Mouse (Mus musculus) cerebellum, adult 2 months (tissue): ENCODE measurements around the gene Itgb6.

Experiments used
- CTCF ChIP-seq: fragments of 200-500 bp; IDR thresholded peaks from 2 replicates; pipeline ENCODE4 v1.5.1; 2011; ENCODE audit warnings: low read depth, mild to moderate bottlenecking, control low read depth, low read length, moderate library complexity, borderline replicate concordance; ENCODE audit not compliant: insufficient read depth
- POLR2A ChIP-seq: fragments of 200-500 bp; IDR thresholded peaks from 2 replicates; pipeline ENCODE4 v1.6.1; 2011; ENCODE audit warnings: low read length, control low read depth, borderline replicate concordance; ENCODE audit not compliant: insufficient read depth

GRCm38 (mm10) chr2:60688150-60688549, 34.3 kb downstream of the Itgb6 start:
- no peak for TF ChIP-seq POLR2A
- TF ChIP-seq CTCF = no peak
